Mouse (Mus musculus) monocyte, adult 5-6 weeks (primary cell): Measurements from ENCODE around the gene Ano3. TPM values are rescaled to one million over a fixed set of nuclear protein-coding genes. Genes with fewer than 3 reads are reported as not detected.

Source experiments
- ATAC-seq: fragments of 153-309, 156-312 bp; replicated peaks from 2 replicates; pipeline ENCODE4 v1.8.0; 2017; ENCODE audit warnings: mild to moderate bottlenecking; ENCODE audit not compliant: low TSS enrichment, insufficient number of reproducible peaks, severe bottlenecking, poor library complexity, low FRiP score
- total RNA-seq: library from RNA; stranded (forward); fragments of 200-1000, 200-491, 200-594 nt; gene quantifications from 3 replicates; pipeline ENCODE4 v1.2.3, GENCODE M21; 2017

The Ano3 gene
- total RNA-seq, 1 experiment from 2014 or later, result not detected

- ATAC-seq, result no peak
Measured at GRCm38 (mm10) chr2:110839559-110840243, 111.0 kb downstream of the Ano3 start.

DNA sequence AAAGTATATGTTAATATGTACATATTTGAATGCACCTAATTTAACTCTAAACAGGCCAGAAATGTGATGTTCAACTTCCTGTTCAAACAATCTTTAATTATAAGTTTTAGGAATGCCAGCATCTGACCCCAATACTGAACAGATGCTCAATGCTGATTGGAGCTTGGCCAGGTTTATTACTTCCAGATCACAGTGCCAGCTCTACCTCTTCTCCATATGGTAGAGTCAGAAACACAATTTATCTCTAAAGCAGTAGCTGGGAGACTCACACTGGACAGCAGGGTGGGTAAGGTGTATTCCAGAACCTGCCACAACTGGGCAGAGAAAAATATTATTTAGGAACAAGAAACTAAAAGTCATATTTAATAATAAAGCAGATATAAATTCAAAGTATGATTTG, 134.5 kb downstream of the Ano3 start:
- no peak for ATAC-seq

DNA sequence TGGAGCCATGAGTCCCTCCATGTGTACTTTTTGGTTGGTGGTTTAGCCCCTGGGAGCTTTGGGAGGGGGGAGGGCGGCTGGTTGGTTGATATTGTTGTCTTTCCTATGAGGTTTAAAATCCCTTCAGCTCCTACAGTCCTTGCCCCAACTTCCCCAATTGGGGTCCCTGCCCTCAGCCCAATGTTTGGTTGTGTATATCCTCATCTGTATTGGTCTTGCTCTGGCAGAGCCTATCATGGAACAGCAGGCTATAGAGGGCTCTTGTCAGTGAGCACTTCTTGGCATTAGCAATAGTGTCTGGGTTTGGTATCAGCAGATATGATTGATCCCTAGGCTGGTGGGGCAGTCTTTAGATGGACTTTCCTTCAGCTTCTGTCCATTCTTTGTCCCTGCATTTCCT, 135.8 kb downstream of the Ano3 start:
- no peak for ATAC-seq

DNA sequence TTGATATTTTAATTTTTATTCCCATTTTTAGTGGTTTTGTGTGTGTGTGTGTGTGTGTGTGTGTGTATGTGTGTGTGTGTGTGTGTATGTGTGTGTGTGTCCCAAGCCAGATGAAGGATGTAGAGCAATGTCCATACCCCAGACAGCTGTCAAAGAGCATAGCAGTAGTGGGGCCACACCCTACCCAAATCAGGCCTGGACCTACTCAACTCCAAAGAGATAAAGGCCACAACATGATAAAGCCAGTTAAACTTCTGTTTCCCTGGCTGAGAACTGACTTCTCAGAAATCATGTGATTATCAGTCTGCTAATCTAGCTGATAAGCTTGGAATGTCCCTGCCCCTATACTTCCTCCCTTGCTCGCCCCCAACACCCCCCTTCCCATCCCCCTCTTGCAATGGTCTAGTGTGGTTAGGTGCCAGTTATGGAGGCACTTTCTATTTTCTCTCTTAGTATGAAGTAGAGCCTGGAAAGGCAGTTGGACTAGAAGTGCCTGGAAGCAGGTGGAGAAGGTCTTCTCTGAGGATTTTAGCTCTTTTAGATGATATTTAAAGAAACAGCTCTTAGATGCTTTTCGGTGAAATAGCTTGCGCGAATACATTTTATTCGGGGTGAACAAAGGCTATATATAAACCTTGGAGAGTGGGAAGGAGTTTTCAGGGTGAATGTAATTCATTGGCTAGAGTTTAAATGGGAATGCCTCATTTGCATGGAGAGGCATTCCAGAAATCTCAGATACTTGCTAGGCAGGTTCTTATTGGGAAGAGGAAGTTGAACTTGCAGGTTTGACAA, 144.2 kb downstream of the Ano3 start:
- no peak for ATAC-seq

DNA sequence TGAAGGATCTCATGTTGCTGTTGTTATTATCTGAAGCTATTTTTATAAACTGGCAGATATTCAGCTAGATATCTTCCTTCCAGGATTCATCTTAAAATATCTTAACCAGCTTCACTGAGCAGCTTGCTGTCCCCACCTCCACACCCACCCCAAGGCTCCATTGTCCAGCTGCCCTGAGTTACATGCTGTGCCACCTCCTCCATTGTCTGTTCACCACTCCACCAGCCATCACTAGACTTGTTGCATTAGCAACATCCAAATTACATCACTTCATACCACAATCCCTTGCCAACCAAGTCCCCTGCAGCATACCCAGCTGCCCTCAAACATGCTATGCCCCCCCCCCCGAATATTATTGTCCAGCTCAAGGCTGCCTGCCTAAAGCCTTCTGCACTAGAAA, 154.8 kb downstream of the Ano3 start:
- no peak for ATAC-seq

DNA sequence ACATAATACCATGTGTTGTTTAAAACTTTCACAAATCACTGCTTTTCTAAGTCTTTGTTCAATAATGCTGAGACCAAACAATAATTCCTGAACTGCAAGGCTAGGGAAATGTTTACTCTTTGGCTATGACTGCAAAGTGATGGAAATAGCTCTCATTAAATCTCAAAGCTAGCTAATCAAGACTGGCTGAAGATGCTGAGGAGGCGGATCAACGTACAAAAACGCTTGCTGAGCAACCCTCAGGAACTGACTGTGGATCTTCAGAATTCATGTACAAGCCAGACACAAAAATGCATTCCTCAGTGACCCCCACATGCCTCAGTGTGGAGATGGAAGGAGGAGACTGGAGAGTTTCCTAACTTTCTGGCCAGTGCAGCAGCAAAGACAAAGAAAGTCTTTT, 155.3 kb downstream of the Ano3 start:
- ATAC-seq, result no peak

GRCm38 (mm10) chr2:110787396-110787795, 163.3 kb downstream of the Ano3 start:
- ATAC-seq, result no peak

DNA sequence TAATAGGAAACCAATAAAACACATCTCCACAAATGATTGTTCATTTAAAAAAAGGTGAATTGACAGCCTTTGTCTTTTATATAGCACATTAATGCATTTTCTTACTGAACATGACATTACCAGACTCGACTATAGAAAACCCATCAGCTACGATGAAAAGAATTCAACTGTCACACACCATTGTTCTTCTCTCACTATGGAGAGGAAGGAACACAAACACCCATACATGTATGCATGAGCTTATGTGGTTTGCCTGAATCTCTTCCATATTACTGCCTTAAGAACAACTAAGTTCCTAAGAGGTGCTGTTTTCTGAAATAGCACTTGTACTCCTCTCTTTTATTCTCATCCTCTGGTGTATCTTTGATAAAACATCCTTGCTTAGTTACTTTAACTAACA, 191.3 kb downstream of the Ano3 start:
- no peak for ATAC-seq

DNA sequence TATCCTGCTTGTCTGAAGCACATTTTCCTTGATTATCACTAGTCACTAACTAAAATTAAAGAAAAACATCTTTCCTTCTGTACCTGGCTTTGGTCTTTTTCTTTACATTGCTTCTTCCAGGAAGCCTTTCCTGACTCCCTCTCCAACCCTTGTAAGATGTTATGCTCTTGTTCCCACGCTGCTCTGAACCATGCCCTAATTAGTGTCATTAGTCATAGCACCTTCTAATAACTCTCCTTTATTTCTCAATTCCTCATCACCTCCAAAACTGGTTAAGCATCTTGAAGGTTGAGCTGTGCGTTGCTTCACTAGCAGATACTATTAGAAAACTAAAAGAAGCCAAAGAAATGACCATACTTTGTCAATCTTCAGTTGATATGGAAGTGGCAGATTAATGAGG, 193.2 kb downstream of the Ano3 start:
- no peak for ATAC-seq

- no peak for ATAC-seq
Measured at GRCm38 (mm10) chr2:110740493-110740892, 210.2 kb downstream of the Ano3 start.

- no peak for ATAC-seq
Measured at GRCm38 (mm10) chr2:110739781-110740180, 210.9 kb downstream of the Ano3 start.

DNA sequence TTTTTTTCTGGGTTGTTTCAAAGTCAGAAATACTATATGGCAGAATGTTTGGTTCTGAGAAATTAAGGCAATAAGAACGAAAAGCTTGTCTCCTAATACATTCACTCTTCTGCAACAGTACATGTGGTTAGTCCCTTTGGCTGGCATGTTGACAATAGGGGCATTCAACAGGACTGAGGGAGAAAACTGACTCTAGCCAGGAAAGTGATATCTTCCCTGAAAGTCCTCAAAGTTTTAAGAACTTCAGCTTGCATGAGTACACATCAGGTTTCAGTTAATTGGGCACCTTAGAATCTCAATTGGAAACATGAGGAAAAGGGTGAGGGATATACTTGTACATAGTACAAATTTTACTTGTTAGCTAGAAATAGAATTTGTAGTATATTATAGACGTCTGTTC, 212.7 kb downstream of the Ano3 start:
- ATAC-seq, result no peak

DNA sequence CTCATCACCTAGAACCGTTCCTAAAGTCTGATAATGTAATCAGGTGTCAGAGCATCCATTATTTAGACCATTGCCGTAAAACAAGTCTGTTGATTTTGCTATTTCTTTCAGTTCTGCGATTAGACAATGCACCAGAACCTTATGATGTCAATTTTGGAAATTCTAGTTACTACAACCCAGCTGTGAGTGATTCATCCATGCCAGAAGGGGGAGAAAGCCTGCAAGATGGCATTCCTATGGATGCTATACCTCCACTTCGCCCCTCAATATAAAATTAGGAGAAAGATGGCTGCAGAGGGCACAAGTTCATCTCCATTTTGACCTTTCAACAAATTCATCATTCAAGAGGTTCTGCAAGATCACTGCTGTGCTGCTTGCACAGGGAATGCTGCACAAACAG, 213.5 kb downstream of the Ano3 start:
- ATAC-seq, result no peak

DNA sequence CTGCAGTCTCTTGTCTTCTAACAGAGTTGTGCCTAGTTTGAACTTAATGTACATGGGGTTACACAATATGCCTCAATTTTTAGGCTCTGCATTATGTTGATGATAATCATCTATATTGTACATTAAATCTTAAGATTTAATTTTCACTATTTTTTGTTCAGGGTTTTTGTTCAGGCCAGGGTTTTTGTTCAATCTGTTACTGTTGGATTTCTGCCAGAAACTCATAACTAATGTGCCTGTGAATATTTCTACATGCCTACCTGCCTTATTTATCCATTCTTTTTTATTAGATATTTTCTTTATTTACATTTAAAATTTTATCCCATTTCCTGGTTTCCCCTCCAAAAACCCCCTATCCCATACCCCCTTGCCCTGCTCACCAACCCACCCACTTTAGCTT, 224.6 kb downstream of the Ano3 start:
- ATAC-seq, result no peak

- ATAC-seq, result no peak
Measured at GRCm38 (mm10) chr2:110722208-110722607, 228.5 kb downstream of the Ano3 start.

GRCm38 (mm10) chr2:110721290-110721753, 229.4 kb downstream of the Ano3 start, which contains the start of gene Muc15:
TSS of gene Muc15 (plus strand) at chr2:110721340.
- no peak for ATAC-seq

DNA sequence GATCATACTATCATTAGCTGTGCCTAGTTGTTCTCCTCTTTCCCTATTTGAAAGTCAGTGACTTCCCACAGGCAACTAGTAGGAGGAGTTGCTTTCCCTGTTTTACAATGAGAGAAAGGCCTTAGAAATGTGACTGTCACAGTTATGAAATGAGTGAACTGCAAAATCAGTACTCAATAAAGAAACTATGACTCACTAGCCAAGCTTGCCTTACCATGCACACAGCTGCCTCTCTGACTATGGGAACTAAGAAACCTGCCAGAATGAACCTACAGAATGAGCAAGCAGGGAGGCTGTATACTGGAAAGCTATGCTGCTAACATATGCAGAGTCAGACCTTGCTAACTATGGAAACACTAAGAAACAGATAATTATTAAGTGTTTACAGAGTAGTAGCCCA, 231.7 kb downstream of the Ano3 start:
- ATAC-seq, result no peak

- ATAC-seq, result no peak
Measured at GRCm38 (mm10) chr2:110710055-110710720, 240.5 kb downstream of the Ano3 start.

DNA sequence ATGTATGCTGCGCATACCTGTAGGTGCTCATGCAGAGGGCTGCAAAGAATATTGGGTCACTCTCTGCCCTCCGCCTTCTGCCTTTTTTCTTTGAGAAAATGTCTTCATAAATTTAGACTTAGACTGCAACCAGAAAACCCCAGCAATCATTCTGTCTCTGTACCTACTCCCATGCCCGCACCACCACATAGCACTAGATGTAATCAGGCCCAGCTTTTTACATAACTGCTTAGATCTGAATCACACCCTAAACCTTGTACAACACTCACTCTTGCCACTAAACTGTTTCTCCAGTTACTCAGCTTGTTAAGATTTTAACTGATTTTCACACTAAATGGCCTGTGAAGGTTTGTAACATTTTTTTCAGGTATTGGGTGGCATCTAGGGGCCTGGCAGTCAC, 241.3 kb downstream of the Ano3 start:
- ATAC-seq, result no peak
